Mouse (Mus musculus): ENCODE measurements around the gene Gpa33.

Gpa33 gene

GRCm38 (mm10) chr1:166164580-166164979, 34.5 kb downstream of the Gpa33 start:
- no peak for DNase-seq (ENCODE audit: low read depth)

- no peak for DNase-seq (ENCODE audit: low read depth)
These were observed 35.1 kb downstream of the Gpa33 start for GRCm38 (mm10) chr1:166165159-166165558.

GRCm38 (mm10) chr1:166167405-166167804, 37.4 kb downstream of the Gpa33 start:
- DNase-seq (ENCODE audit: low read depth), result no peak

GRCm38 (mm10) chr1:166168017-166168416, 38.0 kb downstream of the Gpa33 start:
- DNase-seq (ENCODE audit: low read depth), result no peak

- no peak for DNase-seq (ENCODE audit: low read depth)
These were observed 39.7 kb downstream of the Gpa33 start for GRCm38 (mm10) chr1:166169713-166170112.

- no peak for DNase-seq (ENCODE audit: low read depth)
These were observed 40.8 kb downstream of the Gpa33 start for GRCm38 (mm10) chr1:166170852-166171251.

- DNase-seq (ENCODE audit: low read depth), result no peak
These were observed 43.0 kb downstream of the Gpa33 start for GRCm38 (mm10) chr1:166172992-166173391.

- DNase-seq (ENCODE audit: low read depth), result no peak
These were observed 43.6 kb downstream of the Gpa33 start for GRCm38 (mm10) chr1:166173621-166174020.

- no peak for DNase-seq (ENCODE audit: low read depth)
These were observed 51.5 kb downstream of the Gpa33 start for GRCm38 (mm10) chr1:166181510-166181909.

- DNase-seq (ENCODE audit: low read depth), result no peak
These were observed 53.1 kb downstream of the Gpa33 start for GRCm38 (mm10) chr1:166182952-166183627.

GRCm38 (mm10) chr1:166184391-166185229, 54.6 kb downstream of the Gpa33 start:
- DNase-seq (ENCODE audit: low read depth), result no peak

GRCm38 (mm10) chr1:166185357-166185756, 55.3 kb downstream of the Gpa33 start:
- DNase-seq (ENCODE audit: low read depth), result no peak

GRCm38 (mm10) chr1:166189821-166190220, 59.8 kb downstream of the Gpa33 start:
- no peak for DNase-seq (ENCODE audit: low read depth)

- DNase-seq (ENCODE audit: low read depth), result no peak
These were observed 74.1 kb downstream of the Gpa33 start for GRCm38 (mm10) chr1:166204171-166204570.

GRCm38 (mm10) chr1:166205159-166205558, 75.1 kb downstream of the Gpa33 start:
- DNase-seq (ENCODE audit: low read depth), result no peak

GRCm38 (mm10) chr1:166209371-166209770, 79.3 kb downstream of the Gpa33 start:
- DNase-seq (ENCODE audit: low read depth), result no peak

GRCm38 (mm10) chr1:166214181-166214580, 84.1 kb downstream of the Gpa33 start:
- peak; percentile 70 for DNase-seq (ENCODE audit: low read depth)

Measured in NIH3T3 (cell line).